Mouse (Mus musculus): Measurements from ENCODE around the gene Vasp. TPM values are rescaled to one million over a fixed set of nuclear protein-coding genes. Genes with fewer than 3 reads are reported as not detected.
"Not testable (repeated sequence)": the region's sequence is repeated elsewhere in the genome, so short reads cannot be mapped to it uniquely, and the experiment has no call there.

Gene Vasp
- polyA plus RNA-seq, 1 experiment = 161 TPM

GRCm38 (mm10) chr7:19295503-19296185 is 24.0 kb upstream of the Vasp start:
- Histone ChIP-seq H3K4me1 (ENCODE audit: control insufficient read depth, insufficient read depth, low read length) (no peaks in the 10 kb centered on the region), H3K27ac (ENCODE audit: insufficient read depth, low read length) (no peak overlapping the region), H3K4me3 (ENCODE audit: insufficient read depth, low read length) (no peak overlapping the region)
- TF ChIP-seq CTCF (IDR thresholded peaks at IDR 0.05; ENCODE audit: borderline replicate concordance, insufficient read depth, low read length) (peak; percentile 78; the same call in 1 of the 2 replicates), POLR2A (IDR thresholded peaks at IDR 0.05; ENCODE audit: low read depth, low read length) (peak; percentile 38; the same call in 1 of the 2 replicates)

GRCm38 (mm10) chr7:19290969-19291596 is 19.5 kb upstream of the Vasp start:
- Histone ChIP-seq H3K4me1 (ENCODE audit: control insufficient read depth, insufficient read depth, low read length) (no peaks in the 10 kb centered on the region), H3K4me3 (ENCODE audit: insufficient read depth, low read length) (peak overlapping the region; percentile 39), H3K27ac (ENCODE audit: insufficient read depth, low read length) (no peak overlapping the region)
- TF ChIP-seq CTCF (IDR thresholded peaks at IDR 0.05; ENCODE audit: borderline replicate concordance, insufficient read depth, low read length) = no peak
- no peak for TF ChIP-seq POLR2A (IDR thresholded peaks at IDR 0.05; ENCODE audit: low read depth, low read length)

GRCm38 (mm10) chr7:19284763-19285162 is 13.1 kb upstream of the Vasp start:
- no peak for TF ChIP-seq POLR2A (IDR thresholded peaks at IDR 0.05; ENCODE audit: low read depth, low read length)
- peak; percentile 33; the same call in 1 of the 2 replicates for TF ChIP-seq CTCF (IDR thresholded peaks at IDR 0.05; ENCODE audit: borderline replicate concordance, insufficient read depth, low read length)
- Histone ChIP-seq H3K27ac (ENCODE audit: insufficient read depth, low read length) (no peak overlapping the region), H3K4me1 (ENCODE audit: control insufficient read depth, insufficient read depth, low read length) (no peaks in the 10 kb centered on the region), H3K4me3 (ENCODE audit: insufficient read depth, low read length) (no peak overlapping the region)

GRCm38 (mm10) chr7:19283406-19283804 is 11.8 kb upstream of the Vasp start:
- Histone ChIP-seq H3K4me3 (ENCODE audit: insufficient read depth, low read length) (no peak overlapping the region), H3K27ac (ENCODE audit: insufficient read depth, low read length) (no peak overlapping the region), H3K4me1 (ENCODE audit: control insufficient read depth, insufficient read depth, low read length) (no peaks in the 10 kb centered on the region)
- TF ChIP-seq POLR2A (IDR thresholded peaks at IDR 0.05; ENCODE audit: low read depth, low read length) (no peak), CTCF (IDR thresholded peaks at IDR 0.05; ENCODE audit: borderline replicate concordance, insufficient read depth, low read length) (no peak)

GRCm38 (mm10) chr7:19282791-19283405 is 11.3 kb upstream of the Vasp start:
- TF ChIP-seq POLR2A (IDR thresholded peaks at IDR 0.05; ENCODE audit: low read depth, low read length) = no peak
- TF ChIP-seq CTCF (IDR thresholded peaks at IDR 0.05; ENCODE audit: borderline replicate concordance, insufficient read depth, low read length) = no peak
- Histone ChIP-seq H3K27ac (ENCODE audit: insufficient read depth, low read length) (no peak overlapping the region), H3K4me3 (ENCODE audit: insufficient read depth, low read length) (peak overlapping the region; percentile 43), H3K4me1 (ENCODE audit: control insufficient read depth, insufficient read depth, low read length) (no peaks in the 10 kb centered on the region)

GRCm38 (mm10) chr7:19282385-19282784 is 10.8 kb upstream of the Vasp start, which contains the start of gene Rtn2:
Rtn2 (plus strand) TSS chr7:19282624.
- no peak within 1 kb of the TSS for H3K27ac ChIP-seq (ENCODE audit: insufficient read depth, low read length)
- H3K4me3 ChIP-seq (ENCODE audit: insufficient read depth, low read length) = peak within 1 kb of the TSS; percentile 43
- no peaks in the 10 kb centered on the region for H3K4me1 ChIP-seq (ENCODE audit: control insufficient read depth, insufficient read depth, low read length)
- no peak for TF ChIP-seq CTCF (IDR thresholded peaks at IDR 0.05; ENCODE audit: borderline replicate concordance, insufficient read depth, low read length)
- no peak for TF ChIP-seq POLR2A (IDR thresholded peaks at IDR 0.05; ENCODE audit: low read depth, low read length)

GRCm38 (mm10) chr7:19281680-19282304 is 10.2 kb upstream of the Vasp start:
- not testable (repeated sequence) for H3K4me1 ChIP-seq (ENCODE audit: control insufficient read depth, insufficient read depth, low read length); H3K4me3 ChIP-seq (ENCODE audit: insufficient read depth, low read length); H3K27ac ChIP-seq (ENCODE audit: insufficient read depth, low read length)

- H3K4me1 ChIP-seq (ENCODE audit: control insufficient read depth, insufficient read depth, low read length) = no peaks in the 10 kb centered on the region
- TF ChIP-seq POLR2A (IDR thresholded peaks at IDR 0.05; ENCODE audit: low read depth, low read length) (no peak), CTCF (IDR thresholded peaks at IDR 0.05; ENCODE audit: borderline replicate concordance, insufficient read depth, low read length) (no peak)
Measured at GRCm38 (mm10) chr7:19279581-19280114, 8.0 kb upstream of the Vasp start, which contains the start of gene Ppm1n. Ppm1n (minus strand) TSS chr7:19280064.

GRCm38 (mm10) chr7:19279052-19279451 is 7.4 kb upstream of the Vasp start:
- Histone ChIP-seq H3K4me3 (ENCODE audit: insufficient read depth, low read length) (no peak overlapping the region), H3K4me1 (ENCODE audit: control insufficient read depth, insufficient read depth, low read length) (no peaks in the 10 kb centered on the region), H3K27ac (ENCODE audit: insufficient read depth, low read length) (no peak overlapping the region)
- TF ChIP-seq CTCF (IDR thresholded peaks at IDR 0.05; ENCODE audit: borderline replicate concordance, insufficient read depth, low read length) (no peak), POLR2A (IDR thresholded peaks at IDR 0.05; ENCODE audit: low read depth, low read length) (no peak)

More at GRCm38 (mm10) chr7:19279581-19280114, 8.0 kb upstream of the Vasp start, which contains the start of gene Ppm1n:
- no peak within 1 kb of the TSS for H3K27ac ChIP-seq (ENCODE audit: insufficient read depth, low read length)
- no peak within 1 kb of the TSS for H3K4me3 ChIP-seq (ENCODE audit: insufficient read depth, low read length)
